Mouse (Mus musculus): ENCODE measurements around the gene Trappc1. TPM values are rescaled to one million over a fixed set of nuclear protein-coding genes. Genes with fewer than 3 reads are reported as not detected.

Gene Trappc1
- polyA plus RNA-seq, 1 experiment from 2014 or later: 174 TPM

DNA sequence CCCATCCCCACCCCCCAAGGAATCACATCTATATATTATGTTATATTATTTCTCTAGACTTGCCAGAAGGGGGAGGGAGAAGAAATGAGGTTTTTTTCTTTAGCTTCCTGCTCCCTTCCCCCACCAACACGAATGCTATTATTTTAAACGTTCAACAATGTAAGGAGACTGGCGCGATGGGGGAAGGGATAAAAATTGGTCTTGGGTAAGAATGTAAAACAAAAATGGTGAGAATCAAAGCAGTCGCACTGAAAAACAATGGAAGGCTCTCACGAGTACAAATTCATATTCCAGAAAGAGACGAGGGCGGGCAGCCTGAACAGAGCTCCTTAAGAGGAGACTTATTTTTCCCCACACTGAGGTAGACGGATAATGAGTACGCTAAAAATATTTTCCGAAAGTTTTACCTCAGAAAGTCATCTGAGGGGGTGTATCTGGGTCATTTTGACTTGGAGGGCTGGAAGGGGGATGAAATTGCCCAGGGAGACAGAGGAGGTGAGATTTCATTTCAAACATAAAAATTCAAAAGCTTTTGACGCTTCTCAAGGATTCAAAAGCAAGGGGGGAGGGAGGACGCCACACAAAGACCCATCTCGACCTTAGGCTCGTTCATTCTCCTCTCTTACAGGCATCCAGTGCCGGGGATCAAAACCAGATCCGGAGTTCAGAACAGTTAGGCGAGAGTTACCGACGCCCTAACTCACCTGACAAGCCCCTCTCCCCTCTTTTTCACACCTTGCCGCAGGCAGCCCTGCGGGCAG, 43.3 kb downstream of the Trappc1 start:
- peak overlapping the region; percentile 97 for H3K4me3 ChIP-seq
- peak; percentile 46 for DNase-seq (ENCODE audit: low spot score)
- no peaks in the 10 kb centered on the region for H3K9me3 ChIP-seq (replicated peaks)
- peaks cover 27% of the 10 kb centered on the region for H3K36me3 ChIP-seq
- peak overlapping the region; percentile 100 for H3K27ac ChIP-seq (replicated peaks)
- peaks cover 79% of the 10 kb centered on the region for H3K4me1 ChIP-seq
- no peaks in the 10 kb centered on the region for H3K27me3 ChIP-seq (ENCODE audit: low read depth, poor library complexity, severe bottlenecking)
- under 1% methylated on average over 22 of the region's 22 CpGs for WGBS

DNA sequence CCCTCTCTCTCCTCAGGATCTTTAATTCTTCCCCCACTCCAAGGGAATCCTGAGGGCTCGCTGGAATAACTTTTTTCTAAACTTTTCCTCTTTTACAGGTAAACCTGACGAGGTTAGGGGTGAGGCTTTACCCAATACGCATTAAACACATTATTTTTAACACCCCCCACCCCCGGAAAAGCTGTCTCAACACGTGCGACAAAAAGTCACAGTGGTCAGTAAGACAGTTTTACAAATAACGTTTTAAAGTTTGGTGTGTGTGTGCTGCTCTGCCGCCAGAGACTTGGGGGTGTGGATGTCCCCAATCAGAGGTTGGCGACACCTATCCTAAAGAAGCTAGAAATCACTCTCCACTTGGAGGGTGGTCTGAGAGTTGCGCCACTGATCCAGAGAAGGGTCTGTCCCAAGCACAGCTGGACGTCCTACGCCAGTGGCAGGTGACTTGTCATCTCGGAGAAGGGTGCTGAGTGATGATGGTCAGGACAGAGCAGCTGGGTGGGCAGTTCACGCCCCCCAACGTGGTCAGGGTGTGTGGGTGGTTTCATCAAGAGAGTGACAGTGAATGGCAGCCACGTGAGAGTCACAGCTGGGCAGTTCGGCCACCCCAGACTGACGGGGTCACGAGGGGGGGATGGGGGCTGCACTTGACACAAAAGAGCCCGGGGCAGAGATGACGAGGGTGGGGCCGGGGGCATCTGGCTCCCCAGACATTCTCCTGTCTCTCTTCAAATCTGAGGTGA, 44.0 kb downstream of the Trappc1 start:
- Histone ChIP-seq H3K27ac (replicated peaks) (peak overlapping the region; percentile 100), H3K4me3 (peak overlapping the region; percentile 97), H3K4me1 (peaks cover 82% of the 10 kb centered on the region), H3K9me3 (replicated peaks) (no peaks in the 10 kb centered on the region), H3K27me3 (ENCODE audit: low read depth, poor library complexity, severe bottlenecking) (no peaks in the 10 kb centered on the region), H3K36me3 (peaks cover 27% of the 10 kb centered on the region)
- WGBS: 1% methylated on average over 22 of the region's 22 CpGs
- peak; percentile 85 for DNase-seq (ENCODE audit: low spot score)

GRCm38 (mm10) chr11:69368356-69369214, 44.8 kb downstream of the Trappc1 start:
- no peaks in the 10 kb centered on the region for H3K27me3 ChIP-seq (ENCODE audit: low read depth, poor library complexity, severe bottlenecking)
- H3K36me3 ChIP-seq: peaks cover 27% of the 10 kb centered on the region
- no peaks in the 10 kb centered on the region for H3K9me3 ChIP-seq (replicated peaks)
- peak overlapping the region; percentile 100 for H3K27ac ChIP-seq (replicated peaks)
- DNase-seq (ENCODE audit: low spot score): peak; percentile 73
- peak overlapping the region; percentile 97 for H3K4me3 ChIP-seq
- under 1% methylated on average over 84 of the region's 106 CpGs for WGBS
- H3K4me1 ChIP-seq: peaks cover 85% of the 10 kb centered on the region

DNA sequence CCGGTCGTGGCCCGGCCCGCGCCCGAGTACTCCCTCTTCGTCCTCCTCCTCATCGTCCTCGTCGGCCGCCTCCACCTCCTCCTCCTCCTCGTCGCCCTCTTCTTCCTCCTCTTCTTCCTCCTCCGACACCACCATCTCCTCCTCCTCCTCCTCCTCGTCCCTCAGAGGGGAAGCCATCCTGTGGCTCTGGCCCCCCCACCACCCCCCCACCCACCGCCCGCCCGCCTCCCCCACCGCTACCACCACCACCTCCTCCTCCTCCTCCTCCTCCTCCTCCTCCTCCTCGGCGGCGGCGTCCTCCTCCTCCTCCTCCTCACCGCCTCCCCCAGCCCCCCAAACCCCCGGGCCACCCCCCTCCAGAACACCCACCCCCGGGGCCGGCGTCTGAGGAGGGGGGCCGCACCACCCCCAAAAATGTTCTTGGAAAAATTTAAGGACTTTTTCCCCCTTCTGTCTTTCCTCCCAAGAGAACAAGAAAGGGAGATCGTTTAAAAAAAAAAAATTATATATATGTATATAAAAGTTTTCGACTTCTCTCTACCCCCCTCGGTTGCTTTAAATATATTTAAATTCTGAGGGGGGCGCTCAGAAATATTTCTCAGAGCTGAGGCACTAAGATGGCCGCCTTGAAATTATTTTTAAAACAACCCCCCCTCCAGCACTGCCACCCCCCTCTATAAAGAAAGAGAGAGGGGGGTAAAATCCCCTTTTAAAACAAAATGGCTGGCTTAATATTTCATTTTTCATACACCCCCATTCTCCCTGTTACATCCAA, 45.6 kb downstream of the Trappc1 start, which contains the start of gene Chd3:
Chd3 (minus strand) TSS at position 192 of the 775 bp plus-strand sequence.
- Histone ChIP-seq H3K27ac (replicated peaks) (peak within 1 kb of the TSS; percentile 100), H3K36me3 (peaks cover 27% of the 10 kb centered on the region), H3K4me1 (peaks cover 88% of the 10 kb centered on the region), H3K9me3 (replicated peaks) (no peaks in the 10 kb centered on the region), H3K4me3 (peak within 1 kb of the TSS; percentile 97), H3K27me3 (ENCODE audit: low read depth, poor library complexity, severe bottlenecking) (no peaks in the 10 kb centered on the region)
- 4% methylated on average over 16 of the region's 34 CpGs for WGBS
- peak; percentile 63 for DNase-seq (ENCODE audit: low spot score)

- Histone ChIP-seq H3K27me3 (ENCODE audit: low read depth, poor library complexity, severe bottlenecking) (no peaks in the 10 kb centered on the region), H3K4me3 (peak overlapping the region; percentile 97), H3K27ac (replicated peaks) (peak overlapping the region; percentile 100), H3K36me3 (peaks cover 32% of the 10 kb centered on the region), H3K4me1 (peaks cover 80% of the 10 kb centered on the region), H3K9me3 (replicated peaks) (no peaks in the 10 kb centered on the region)
- WGBS: 38% methylated on average over 2 of the region's 2 CpGs
- no peak for DNase-seq (ENCODE audit: low spot score)
These were observed 46.4 kb downstream of the Trappc1 start for GRCm38 (mm10) chr11:69369990-69370816.

DNA sequence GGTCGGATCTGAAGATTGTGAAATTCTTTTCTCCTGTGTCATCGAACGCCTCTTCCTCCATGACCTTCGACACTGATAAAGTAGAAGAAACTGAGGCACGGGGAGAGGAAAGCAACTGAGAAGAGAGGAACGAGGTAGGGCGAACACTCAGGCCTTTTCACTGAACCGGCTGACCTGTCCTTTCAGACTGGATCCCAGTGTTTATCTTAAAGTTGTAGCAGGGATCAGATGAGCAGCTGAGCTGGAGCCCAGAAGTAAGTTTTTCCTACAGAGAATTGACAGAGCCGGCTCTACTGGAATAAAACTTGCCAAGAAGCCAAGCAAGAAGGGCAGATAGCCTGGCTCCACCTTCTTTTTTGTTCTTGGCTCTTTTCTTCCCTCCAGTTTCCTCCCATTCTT, 47.0 kb downstream of the Trappc1 start:
- Histone ChIP-seq H3K27me3 (ENCODE audit: low read depth, poor library complexity, severe bottlenecking) (no peaks in the 10 kb centered on the region), H3K36me3 (peaks cover 37% of the 10 kb centered on the region), H3K9me3 (replicated peaks) (no peaks in the 10 kb centered on the region), H3K4me1 (peaks cover 74% of the 10 kb centered on the region), H3K27ac (replicated peaks) (peak overlapping the region; percentile 82), H3K4me3 (peak overlapping the region; percentile 97)
- 17% methylated on average over 9 of the region's 9 CpGs for WGBS
- DNase-seq (ENCODE audit: low spot score): no peak

DNA sequence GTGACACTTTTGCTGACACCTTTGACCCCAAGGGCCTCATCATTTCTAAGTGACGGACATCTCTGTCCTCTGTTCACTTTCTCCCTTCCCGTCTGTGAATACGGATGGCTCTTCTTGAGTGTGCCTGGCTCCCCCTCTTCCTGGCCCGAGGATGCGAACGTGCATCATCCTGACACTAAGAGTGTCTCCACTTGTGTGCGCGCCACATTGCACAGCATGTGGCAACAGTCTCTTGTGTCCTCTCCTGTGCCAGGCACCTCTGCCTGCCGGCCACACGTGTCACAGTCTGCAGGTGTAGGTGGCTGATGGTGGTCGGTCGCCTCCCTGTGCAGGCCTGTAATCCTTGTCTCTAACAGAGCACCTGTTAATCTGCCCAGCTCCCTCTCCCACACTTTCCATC, 47.8 kb downstream of the Trappc1 start:
- WGBS: 31% methylated on average over 12 of the region's 12 CpGs
- no peaks in the 10 kb centered on the region for H3K9me3 ChIP-seq (replicated peaks)
- no peaks in the 10 kb centered on the region for H3K27me3 ChIP-seq (ENCODE audit: low read depth, poor library complexity, severe bottlenecking)
- peak overlapping the region; percentile 97 for H3K4me3 ChIP-seq
- peaks cover 66% of the 10 kb centered on the region for H3K4me1 ChIP-seq
- peak overlapping the region; percentile 82 for H3K27ac ChIP-seq (replicated peaks)
- peaks cover 44% of the 10 kb centered on the region for H3K36me3 ChIP-seq
- DNase-seq (ENCODE audit: low spot score): no peak

GRCm38 (mm10) chr11:69372056-69372779, 48.4 kb downstream of the Trappc1 start:
- no peak for DNase-seq (ENCODE audit: low spot score)
- Histone ChIP-seq H3K36me3 (peaks cover 46% of the 10 kb centered on the region), H3K27ac (replicated peaks) (peak overlapping the region; percentile 82), H3K9me3 (replicated peaks) (no peaks in the 10 kb centered on the region), H3K27me3 (ENCODE audit: low read depth, poor library complexity, severe bottlenecking) (no peaks in the 10 kb centered on the region), H3K4me1 (peaks cover 60% of the 10 kb centered on the region), H3K4me3 (peak overlapping the region; percentile 97)
- 68% methylated on average over 12 of the region's 12 CpGs for WGBS

DNA sequence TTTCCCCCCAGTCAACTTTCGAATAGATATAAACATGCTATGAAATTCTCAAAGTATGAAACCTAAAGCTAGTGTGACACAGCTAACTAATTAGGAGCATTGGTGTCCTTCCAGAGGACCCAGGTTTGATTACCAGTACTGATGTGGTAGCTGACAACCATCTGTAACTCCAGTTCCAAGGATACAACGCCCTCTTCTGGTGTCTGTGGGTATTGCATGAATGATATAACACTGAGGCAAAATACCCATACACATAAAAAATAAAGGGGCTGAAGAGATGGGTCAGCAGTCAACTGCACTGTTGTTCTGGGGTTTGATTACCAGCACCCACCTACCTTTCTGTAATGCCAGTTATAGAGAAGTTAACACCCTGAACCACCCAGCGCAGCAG, 49.0 kb downstream of the Trappc1 start:
- H3K4me1 ChIP-seq: peaks cover 55% of the 10 kb centered on the region
- peaks cover 51% of the 10 kb centered on the region for H3K36me3 ChIP-seq
- 62% methylated on average over 3 of the region's 3 CpGs for WGBS
- H3K27ac ChIP-seq (replicated peaks): no peak overlapping the region
- no peaks in the 10 kb centered on the region for H3K9me3 ChIP-seq (replicated peaks)
- H3K4me3 ChIP-seq: no peak overlapping the region
- no peak for DNase-seq (ENCODE audit: low spot score)
- no peaks in the 10 kb centered on the region for H3K27me3 ChIP-seq (ENCODE audit: low read depth, poor library complexity, severe bottlenecking)

DNA sequence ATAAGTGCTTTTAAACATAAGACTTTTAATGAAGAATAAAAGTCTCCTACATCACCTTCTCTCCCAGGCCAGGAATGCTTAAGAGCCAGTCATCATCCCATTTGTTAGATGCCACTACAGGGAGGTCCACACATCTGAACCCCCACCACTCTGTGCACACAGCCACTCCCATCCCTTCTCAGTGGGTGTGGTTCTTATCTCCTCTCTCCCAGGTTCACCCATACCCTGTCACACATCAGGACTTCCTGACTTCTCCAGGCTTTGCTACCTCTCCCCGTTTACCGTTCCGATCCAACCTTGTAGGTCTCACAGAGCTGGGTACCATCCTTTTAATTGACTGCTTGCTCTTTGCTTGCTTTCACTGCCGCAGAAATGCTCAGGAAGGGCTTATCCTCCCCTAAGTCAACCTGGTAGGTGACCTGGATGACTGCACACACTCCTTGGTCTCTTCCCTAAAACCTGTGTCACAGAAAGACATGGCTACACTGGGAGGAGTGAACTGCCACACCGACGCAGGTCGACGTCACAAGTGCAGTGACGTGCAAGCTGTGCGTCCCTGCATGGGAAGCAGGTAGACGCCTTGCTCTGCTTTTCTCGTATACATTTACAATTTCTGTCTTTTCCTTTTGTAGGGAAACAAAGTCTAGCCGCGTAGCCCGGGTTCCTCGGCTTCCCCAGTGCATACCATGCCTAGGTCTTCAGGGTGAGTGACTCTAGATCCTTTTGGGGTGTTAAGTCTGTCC, 49.6 kb downstream of the Trappc1 start:
- Histone ChIP-seq H3K36me3 (peaks cover 57% of the 10 kb centered on the region), H3K27me3 (ENCODE audit: low read depth, poor library complexity, severe bottlenecking) (no peaks in the 10 kb centered on the region), H3K27ac (replicated peaks) (no peak overlapping the region), H3K9me3 (replicated peaks) (no peaks in the 10 kb centered on the region), H3K4me1 (peaks cover 48% of the 10 kb centered on the region), H3K4me3 (no peak overlapping the region)
- 90% methylated on average over 16 of the region's 16 CpGs for WGBS
- DNase-seq (ENCODE audit: low spot score): no peak
